Mouse (Mus musculus): Measurements from ENCODE around the gene Islr2. TPM values are rescaled to one million over a fixed set of nuclear protein-coding genes. Genes with fewer than 3 reads are reported as not detected.
"Not testable (repeated sequence)": the region's sequence is repeated elsewhere in the genome, so short reads cannot be mapped to it uniquely, and the experiment has no call there.

The Islr2 gene
- total and polyA plus RNA-seq, 3 experiments = not detected

DNA sequence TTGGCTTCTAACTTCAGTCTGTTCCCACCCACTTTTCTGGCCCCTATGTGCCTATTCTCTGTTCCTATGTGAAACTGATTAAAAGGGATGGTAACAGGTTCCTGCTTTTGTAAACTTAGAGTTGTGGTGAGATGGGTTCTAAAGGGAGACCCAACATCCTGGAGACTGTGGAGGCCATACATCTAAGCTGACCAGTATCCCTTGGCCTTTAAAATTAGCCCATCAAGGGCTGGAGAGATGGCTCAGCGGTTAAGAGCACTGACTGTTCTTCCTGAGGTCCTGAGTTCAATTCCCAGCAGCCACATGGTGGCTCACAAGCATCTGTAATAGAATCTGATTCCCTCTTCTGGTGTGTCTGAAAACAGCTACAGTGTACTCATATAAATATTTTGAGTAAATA, 46.6 kb upstream of the Islr2 start:
- Histone ChIP-seq H3K4me1 (ENCODE audit: control insufficient read depth in 1 of 2, insufficient read depth in 2 of 2) (peaks cover 8 to 43% of the 10 kb centered on the region in 2 experiments), H3K4me3 (replicated peaks in 1 of 3; ENCODE audit: low read depth in 2 of 3, low read length in 2 of 3, poor library complexity in 1 of 3) (peak overlapping the region; percentile 73 to 89 (median 82)), H3K27ac (ENCODE audit: insufficient read depth, low read depth) (peak overlapping the region; percentile 90), H3K9ac (ENCODE audit: insufficient read depth, low read depth) (peak overlapping the region; percentile 86; the same call in 1 of the 2 replicates), H3K4me2 (ENCODE audit: insufficient read depth, low read depth, poor library complexity, severe bottlenecking) (peak overlapping the region; percentile 88), H3K79me2 (replicated peaks; ENCODE audit: control insufficient read depth, extremely low read depth, insufficient read depth, poor library complexity, severe bottlenecking) (peaks cover 22% of the 10 kb centered on the region)
- H3K9me3 ChIP-seq (replicated peaks; ENCODE audit: low read length); H3K27me3 ChIP-seq (replicated peaks); H3K36me3 ChIP-seq (replicated peaks in 1 of 2; ENCODE audit: control insufficient read depth in 1 of 2, insufficient read depth in 1 of 2, low read length in 1 of 2); DNase-seq (ENCODE audit: extremely low read depth); dilution Hi-C loops (cut with MboI; ENCODE audit: extremely low pct_ligation_motif_present, extremely low pct_unique_long_range_greater_than_20kb, low sequenced_read_pairs): not testable (repeated sequence)
- peak; percentile 95 for TF ChIP-seq TBP (conservative IDR thresholded peaks at IDR 0.05; ENCODE audit: low read depth, low read length)
- peak; percentile 51; the same call in 1 of the 2 replicates for TF ChIP-seq ELF1 (IDR thresholded peaks at IDR 0.05; ENCODE audit: low read depth, low read length)
- in situ Hi-C loops (cut with MboI; ENCODE audit: low pct_ligation_motif_present, low pct_unique_long_range_greater_than_20kb, low sequenced_read_pairs) = loop anchor here (25.0 kb wide), 1 partner anchor 438 kb away; no protein-coding TSS in a partner anchor

DNA sequence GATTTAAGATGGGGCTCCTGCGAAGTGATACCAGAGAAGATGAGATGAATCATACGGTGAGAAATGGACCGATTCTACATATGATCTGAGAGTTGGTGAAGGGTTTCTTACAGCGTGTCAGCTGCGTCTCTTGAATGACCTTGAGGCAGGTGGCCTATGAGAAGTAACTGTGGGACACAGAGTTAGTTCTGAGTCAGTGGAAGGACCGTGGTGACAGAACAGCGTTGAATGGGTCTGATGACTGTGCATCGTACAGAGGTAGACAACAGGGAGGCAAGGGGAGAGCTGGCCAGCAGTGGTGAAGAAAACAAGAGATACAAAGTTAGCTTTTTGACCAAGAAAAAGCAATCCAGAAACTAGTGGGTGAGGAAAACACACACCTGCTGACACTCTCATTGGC, 46.2 kb upstream of the Islr2 start:
- Histone ChIP-seq H3K27ac (ENCODE audit: insufficient read depth, low read depth) (peak overlapping the region; percentile 90), H3K4me1 (ENCODE audit: control insufficient read depth in 1 of 2, insufficient read depth in 2 of 2) (peaks cover 9 to 42% of the 10 kb centered on the region in 2 experiments), H3K36me3 (replicated peaks in 1 of 2; ENCODE audit: control insufficient read depth in 1 of 2, insufficient read depth in 1 of 2, low read length in 1 of 2) (peaks cover under 1 to 3% of the 10 kb centered on the region in 2 experiments), H3K9me3 (replicated peaks; ENCODE audit: low read length) (no peaks in the 10 kb centered on the region), H3K4me3 (replicated peaks in 1 of 3; ENCODE audit: low read depth in 2 of 3, low read length in 2 of 3, poor library complexity in 1 of 3) (peak overlapping the region; percentile 73 to 89 (median 82)), H3K4me2 (ENCODE audit: insufficient read depth, low read depth, poor library complexity, severe bottlenecking) (peak overlapping the region; percentile 88), H3K79me2 (replicated peaks; ENCODE audit: control insufficient read depth, extremely low read depth, insufficient read depth, poor library complexity, severe bottlenecking) (peaks cover 23% of the 10 kb centered on the region), H3K27me3 (replicated peaks) (no peaks in the 10 kb centered on the region), H3K9ac (ENCODE audit: insufficient read depth, low read depth) (peak overlapping the region; percentile 86)
- dilution Hi-C loops (cut with MboI; ENCODE audit: extremely low pct_ligation_motif_present, extremely low pct_unique_long_range_greater_than_20kb, low sequenced_read_pairs) = no loop called here
- TF ChIP-seq ETS1 (conservative IDR thresholded peaks at IDR 0.05; ENCODE audit: low read depth, low read length) (peak; percentile 71), SIN3A (IDR thresholded peaks at IDR 0.05; ENCODE audit: low read length) (peak; percentile 72), RCOR1 (conservative IDR thresholded peaks at IDR 0.05; ENCODE audit: low read depth, low read length) (no peak), RAD21 (IDR thresholded peaks at IDR 0.05; ENCODE audit: low read depth, low read length) (no peak), PAX5 (IDR thresholded peaks at IDR 0.05; ENCODE audit: low read length) (no peak), POLR2A (IDR thresholded peaks at IDR 0.05; ENCODE audit: low read depth, low read length) (peak; percentile 56), MXI1 (IDR thresholded peaks at IDR 0.05; ENCODE audit: low read depth, low read length) (peak; percentile 71; the same call in 1 of the 2 replicates), TCF12 (IDR thresholded peaks at IDR 0.05; ENCODE audit: low read depth, low read length) (peak; percentile 49; the same call in 1 of the 2 replicates), E2F4 (IDR thresholded peaks at IDR 0.05; ENCODE audit: insufficient replicate concordance, low read depth, low read length) (no peak), GABPA (IDR thresholded peaks at IDR 0.05; ENCODE audit: insufficient replicate concordance, low read depth, low read length) (no peak), MAX (IDR thresholded peaks at IDR 0.05; ENCODE audit: low read length) (peak; percentile 68; the same call in 1 of the 2 replicates), MYC (IDR thresholded peaks at IDR 0.05; ENCODE audit: low read depth, low read length) (peak; percentile 37; the same call in 1 of the 2 replicates), NELFE (IDR thresholded peaks at IDR 0.05; ENCODE audit: low read depth, low read length) (no peak), ZKSCAN1 (IDR thresholded peaks at IDR 0.05; ENCODE audit: borderline replicate concordance, low read depth, low read length) (no peak), MAZ (IDR thresholded peaks at IDR 0.05; ENCODE audit: low read depth, low read length) (no peak), BHLHE40 (IDR thresholded peaks at IDR 0.05; ENCODE audit: low read depth, low read length) (peak; percentile 30; the same call in 1 of the 2 replicates), IRF4 (IDR thresholded peaks at IDR 0.05; ENCODE audit: low read depth, low read length) (peak; percentile 60), MEF2A (IDR thresholded peaks at IDR 0.05; ENCODE audit: borderline replicate concordance, low read depth, low read length) (no peak), JUN (IDR thresholded peaks at IDR 0.05; ENCODE audit: insufficient read depth, low read depth, low read length) (0 out of 2 replicates have a peak, but pooled peaks have one; percentile 6), EP300 (IDR thresholded peaks at IDR 0.05; ENCODE audit: low read length) (peak; percentile 47), CHD2 (IDR thresholded peaks at IDR 0.05; ENCODE audit: low read length) (peak; percentile 33; the same call in 1 of the 2 replicates)
- peak; percentile 82 for DNase-seq (ENCODE audit: extremely low read depth)
- in situ Hi-C loops (cut with MboI; ENCODE audit: low pct_ligation_motif_present, low pct_unique_long_range_greater_than_20kb, low sequenced_read_pairs) = loop anchor here (25.0 kb wide), 1 partner anchor 438 kb away; no protein-coding TSS in a partner anchor

Data from CH12.LX (cell line).